Mouse (Mus musculus) neutrophil, adult 59 days (primary cell): ENCODE data around the gene C8a. TPM values are rescaled to one million over a fixed set of nuclear protein-coding genes. Genes with fewer than 3 reads are reported as not detected.

ENCODE experiments used
- total RNA-seq, 2 experiments: library from RNA; stranded (reverse); gene quantifications; 1 replicate in 1 of 2; 2 replicates in 1 of 2; pipeline ENCODE4 v1.2.4; 2023

The C8a gene
- total RNA-seq, result not detected

DNA sequence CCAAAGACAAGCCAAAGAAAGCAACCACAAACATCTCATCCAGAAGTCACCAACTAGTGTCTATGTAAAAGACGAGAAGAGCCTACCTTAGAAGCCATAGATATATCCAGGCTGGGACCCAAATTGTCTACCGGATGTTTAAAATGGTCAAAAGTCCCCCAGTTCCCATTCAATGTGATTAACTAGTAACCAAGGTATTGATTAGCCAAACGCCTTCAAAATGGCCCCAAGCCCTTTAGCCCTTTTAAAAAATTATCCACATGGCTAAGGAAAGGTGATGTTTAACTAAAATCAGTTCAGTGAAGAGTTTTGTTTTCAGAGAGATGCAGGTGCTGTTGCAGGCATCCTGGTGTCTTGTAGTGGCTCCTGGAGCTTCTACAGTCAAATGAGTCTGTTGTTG is at the start of gene C8a:
TSS of gene C8a (minus strand) at position 76 of the 400 bp plus-strand sequence.

DNA sequence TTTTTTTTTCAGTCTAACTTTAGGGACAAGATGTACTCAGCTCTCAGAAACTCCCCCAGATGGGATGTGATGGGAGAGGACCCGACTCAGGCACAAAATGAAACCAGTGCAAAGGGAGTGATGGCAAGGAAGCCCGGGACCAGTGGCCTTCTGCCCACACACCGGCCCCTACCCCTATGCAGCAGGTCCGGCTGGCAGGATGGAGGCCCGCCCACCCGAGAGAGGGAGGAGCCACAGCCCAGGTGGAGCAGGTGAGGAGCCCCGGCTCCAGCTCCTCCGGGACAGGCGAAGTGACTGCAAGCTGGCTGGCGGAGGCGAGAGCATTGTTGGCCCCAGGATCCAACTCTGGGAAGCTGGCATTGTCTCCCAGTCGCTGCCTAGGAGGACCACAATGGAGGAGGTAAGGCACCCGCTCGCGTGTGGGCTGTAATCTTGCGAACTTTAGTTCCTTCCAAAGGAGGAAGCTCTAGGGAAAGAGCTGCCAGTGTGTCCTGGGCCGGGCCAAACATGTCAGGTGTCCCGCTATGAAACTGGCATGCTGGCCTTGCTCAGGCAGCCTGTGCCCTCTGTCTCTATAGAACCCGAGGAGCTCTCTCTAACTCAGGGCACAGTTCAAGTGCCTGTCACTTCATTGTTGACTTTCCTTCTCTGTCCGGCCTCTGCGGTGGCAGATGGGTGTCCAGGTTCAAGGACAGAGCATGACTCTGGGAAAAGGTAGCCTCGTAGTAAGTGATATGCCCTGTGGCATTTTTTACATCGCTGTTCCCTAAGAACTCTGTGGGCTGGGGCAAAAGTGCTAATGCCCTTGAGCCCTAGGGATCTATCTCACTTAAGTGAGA is 37.3 kb upstream of the C8a start, which contains the start of gene Fyb2:
TSS of gene Fyb2 (plus strand) at position 166 of the 839 bp plus-strand sequence.

DNA sequence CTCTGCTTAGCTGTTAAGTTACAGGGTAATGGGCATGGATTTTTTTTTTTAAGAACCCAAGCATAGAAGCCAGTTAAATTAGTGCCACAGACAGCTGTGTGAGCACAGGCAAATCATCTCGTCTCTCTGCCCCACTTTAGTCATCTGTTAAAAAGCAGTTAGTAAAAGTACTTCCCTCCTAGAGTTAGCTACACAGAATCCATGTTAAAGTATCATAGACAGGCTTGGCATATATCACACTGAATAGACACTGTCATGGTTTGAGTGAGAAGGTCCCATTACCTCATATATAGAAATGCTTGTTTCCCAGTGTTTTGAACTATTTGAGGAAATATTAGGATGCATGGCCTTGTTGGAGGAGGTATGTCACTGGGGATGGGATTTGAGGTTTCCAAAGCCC is 19.2 kb downstream of the C8a start, which contains the start of gene Gm17662:
TSS of gene Gm17662 (plus strand) at position 301 of the 400 bp plus-strand sequence.

DNA sequence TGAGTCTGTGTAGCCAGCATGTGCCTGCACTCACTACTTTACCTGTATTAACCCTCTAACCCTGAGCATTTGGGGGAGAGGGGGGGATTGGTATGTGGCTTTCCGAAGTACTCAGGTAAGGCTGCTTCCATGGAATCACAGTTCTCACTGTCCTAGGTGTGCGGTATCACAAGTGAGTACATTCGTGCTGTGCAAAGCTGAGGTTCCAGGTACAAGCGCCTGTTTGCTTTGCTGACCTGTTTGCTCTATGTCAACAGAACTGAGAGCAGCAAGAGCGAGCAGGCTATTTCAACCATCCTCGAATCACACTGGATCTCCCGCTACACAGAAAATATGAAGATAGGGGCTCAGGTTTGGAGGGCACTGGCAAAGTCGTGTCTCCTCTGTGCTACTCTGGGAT is 110.1 kb downstream of the C8a start, which contains the start of gene C8b:
TSS of gene C8b (plus strand) at position 253 of the 400 bp plus-strand sequence.

Other genes with a start within 250 kb of the C8a start
- not detected for gene C8b, start 110.1 kb downstream of the C8a start, total RNA-seq
- not detected for gene Gm17662, start 19.1 kb downstream of the C8a start, total RNA-seq
- gene Fyb2, start 37.1 kb upstream of the C8a start, total RNA-seq, result not detected
- gene Prkaa2, start 233.5 kb upstream of the C8a start, total RNA-seq, result under 1 TPM; 0.13 to 0.20 TPM